Mouse (Mus musculus): ENCODE results near the gene Sntg2.

GRCm38 (mm10) chr12:30161731-30162406 is 211.3 kb downstream of the Sntg2 start:
- no peak for TF ChIP-seq EP300 (IDR thresholded peaks at IDR 0.05; ENCODE audit: low read depth)
- no peak for TF ChIP-seq CTCF (IDR thresholded peaks at IDR 0.05; ENCODE audit: low read depth)

Measured in liver, embryonic 14.5 days (tissue).